ENCODE assay signal across 8 mouse cellular contexts in genomic region chr14:47004161-47004560, GRCm38 (mm10).
DNase-seq lines count a peak whose midpoint lies in the region; ATAC-seq and TF ChIP-seq lines count a peak whose summit lies in the region.

No protein-coding gene starts in this region.

- no peak for ATAC-seq in heart, postnatal 0 days (ENCODE audit: insufficient read depth, low read depth)

- H3K27me3 ChIP-seq in heart, postnatal 0 days (ENCODE audit: control insufficient read depth, insufficient read depth, low read length): no peaks in the 10 kb centered on the region
- H3K27me3 ChIP-seq in thymus, adult 2 months (ENCODE audit: control insufficient read depth, insufficient read depth, low read length): no peaks in the 10 kb centered on the region

- no peak for TF ChIP-seq EP300 in heart, postnatal 0 days (IDR thresholded peaks at IDR 0.05; ENCODE audit: low read depth)

- H3K36me3 ChIP-seq in heart, postnatal 0 days (replicated peaks; ENCODE audit: control insufficient read depth, insufficient read depth, low read length): no peaks in the 10 kb centered on the region
- H3K36me3 ChIP-seq in thymus, adult 2 months (ENCODE audit: control insufficient read depth, insufficient read depth, low read length): no peaks in the 10 kb centered on the region

- H3K9me3 ChIP-seq in heart, postnatal 0 days (replicated peaks; ENCODE audit: control insufficient read depth, low read length): no peaks in the 10 kb centered on the region

- no peak overlapping the region for H3K9ac ChIP-seq in heart, postnatal 0 days (replicated peaks; ENCODE audit: low read depth, low read length)

- TF ChIP-seq CTCF in heart, postnatal 0 days (IDR thresholded peaks at IDR 0.05; ENCODE audit: low read depth): peak; percentile 50
- no peak for TF ChIP-seq CTCF in thymus, adult 2 months (IDR thresholded peaks at IDR 0.05; ENCODE audit: borderline replicate concordance, control insufficient read depth, extremely low read depth, insufficient read depth, low read length, poor library complexity)

- H3K4me1 ChIP-seq in heart, postnatal 0 days (ENCODE audit: control insufficient read depth, insufficient read depth): peaks cover 27% of the 10 kb centered on the region
- no peaks in the 10 kb centered on the region for H3K4me1 ChIP-seq in thymus, adult 2 months (replicated peaks; ENCODE audit: control insufficient read depth, insufficient read depth, low read length)

- no peak overlapping the region for H3K27ac ChIP-seq in heart, postnatal 0 days (ENCODE audit: low read depth)
- H3K27ac ChIP-seq in thymus, adult 2 months (ENCODE audit: control insufficient read depth, insufficient read depth, low read length): no peak overlapping the region

- TF ChIP-seq POLR2A in thymus, adult 2 months (IDR thresholded peaks at IDR 0.05; ENCODE audit: control insufficient read depth, extremely low read depth, insufficient read depth, low read length, poor library complexity): no peak

- H3K4me2 ChIP-seq in heart, postnatal 0 days (ENCODE audit: low read depth, low read length): no peak overlapping the region

- peak; percentile 10 for DNase-seq in heart, postnatal 0 days (ENCODE audit: low spot score)
- DNase-seq in heart, adult 9 months (ENCODE audit: low spot score in 2 of 2): no peak
- DNase-seq in urinary bladder, postnatal 25 days (ENCODE audit: low spot score): peak; percentile 28
- no peak for DNase-seq in urinary bladder, postnatal 36 days (ENCODE audit: low spot score in 2 of 2)
- peak; percentile 71 for DNase-seq in forelimb bud, embryonic 11.5 days (ENCODE audit: low read depth, low spot score)
- DNase-seq in right cerebral cortex, postnatal 4 days: peak; percentile 13
- DNase-seq in thymus, postnatal 10 days (ENCODE audit: low spot score in 2 of 2): no peak
- no peak for DNase-seq in thymus, adult 2 months

- no peak overlapping the region for H3K4me3 ChIP-seq in heart, postnatal 0 days (ENCODE audit: low read depth, low read length)
- H3K4me3 ChIP-seq in thymus, adult 2 months (ENCODE audit: control insufficient read depth, insufficient read depth, low read length): no peak overlapping the region

- WGBS in heart, postnatal 0 days: 25% methylated on average over 3 of the region's 3 CpGs
- 6% methylated on average over 3 of the region's 3 CpGs for WGBS in thymus, adult 2 months

Comparison
In these comparisons a context has a peak if more than half of its experiments do, and no peak if none do; other contexts are left out.
1. DNase-seq: peak in heart, postnatal 0 days (single experiment), urinary bladder, postnatal 25 days (single experiment), forelimb bud, embryonic 11.5 days (single experiment) and right cerebral cortex, postnatal 4 days (single experiment); none in heart, adult 9 months (0 of 2), urinary bladder, postnatal 36 days (0 of 2), thymus, postnatal 10 days (0 of 2) and thymus, adult 2 months (single experiment).